Mouse (Mus musculus): ENCODE data around the gene Dbt. TPM values are rescaled to one million over a fixed set of nuclear protein-coding genes. Genes with fewer than 3 reads are reported as not detected.
A peak's percentile ranks its signal among the peaks of the same experiment; 100 is the strongest.

The Dbt gene
- polyA plus RNA-seq, 1 experiment: 2.3 TPM

DNA sequence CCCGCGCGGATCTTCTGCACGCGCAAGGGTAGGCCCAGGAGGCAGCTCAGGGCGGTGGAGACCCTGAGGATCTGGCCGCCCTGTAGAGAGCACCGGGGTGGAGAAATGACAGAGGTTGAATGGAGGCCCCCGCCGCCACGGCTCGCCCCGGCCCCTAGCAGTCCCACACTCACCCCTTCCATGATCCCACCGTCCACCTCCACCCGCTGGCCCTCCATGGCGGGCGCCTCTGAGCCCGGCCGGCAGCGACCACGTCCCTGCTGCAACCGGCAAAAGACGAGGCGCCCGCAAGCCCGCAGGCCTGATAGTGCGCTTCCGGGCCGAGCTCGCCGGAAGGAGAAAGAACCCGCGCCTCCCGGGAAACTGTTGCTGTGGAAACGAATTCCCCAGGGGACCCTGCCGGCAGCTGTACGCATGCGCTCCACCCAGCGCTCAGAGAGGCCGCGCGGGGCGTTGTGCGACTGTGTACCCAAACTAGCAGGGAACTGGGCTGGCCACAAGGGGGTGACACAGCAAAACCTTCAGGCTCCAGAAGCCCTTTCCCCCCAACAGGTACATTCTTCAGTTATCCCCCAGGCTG lies 5.0 kb upstream of the Dbt start, which contains the start of gene Rtca:
Gene Rtca (minus strand): TSS at position 437 of the 580 bp plus-strand sequence.
- Histone ChIP-seq H3K4me1 (ENCODE audit: control insufficient read depth, insufficient read depth, insufficient read length) (no peaks in the 10 kb centered on the region; the same call in 1 of the 2 replicates), H3K36me3 (ENCODE audit: control insufficient read depth, insufficient read depth, low read length) (peaks cover 7% of the 10 kb centered on the region), H3K27ac (ENCODE audit: insufficient read depth, low read length) (peak within 1 kb of the TSS; percentile 10; the same call in 1 of the 2 replicates), H3K27me3 (ENCODE audit: control insufficient read depth, insufficient read depth, low read length) (no peaks in the 10 kb centered on the region), H3K4me3 (ENCODE audit: extremely low read depth, insufficient read depth, insufficient read length) (peak within 1 kb of the TSS; percentile 83)
- WGBS: under 1% methylated on average over 41 of the region's 44 CpGs
- no peak; the same call in 1 of the 2 replicates for TF ChIP-seq POLR2A (IDR thresholded peaks at IDR 0.05; ENCODE audit: low read depth, low read length)
- TF ChIP-seq CTCF (IDR thresholded peaks at IDR 0.05; ENCODE audit: extremely low read depth, insufficient read depth, insufficient read length, insufficient replicate concordance): peak; percentile 76; the same call in 1 of the 2 replicates
- peak; percentile 91 to 98 for DNase-seq (ENCODE audit: low read depth in 1 of 2, low spot score in 2 of 2)

DNA sequence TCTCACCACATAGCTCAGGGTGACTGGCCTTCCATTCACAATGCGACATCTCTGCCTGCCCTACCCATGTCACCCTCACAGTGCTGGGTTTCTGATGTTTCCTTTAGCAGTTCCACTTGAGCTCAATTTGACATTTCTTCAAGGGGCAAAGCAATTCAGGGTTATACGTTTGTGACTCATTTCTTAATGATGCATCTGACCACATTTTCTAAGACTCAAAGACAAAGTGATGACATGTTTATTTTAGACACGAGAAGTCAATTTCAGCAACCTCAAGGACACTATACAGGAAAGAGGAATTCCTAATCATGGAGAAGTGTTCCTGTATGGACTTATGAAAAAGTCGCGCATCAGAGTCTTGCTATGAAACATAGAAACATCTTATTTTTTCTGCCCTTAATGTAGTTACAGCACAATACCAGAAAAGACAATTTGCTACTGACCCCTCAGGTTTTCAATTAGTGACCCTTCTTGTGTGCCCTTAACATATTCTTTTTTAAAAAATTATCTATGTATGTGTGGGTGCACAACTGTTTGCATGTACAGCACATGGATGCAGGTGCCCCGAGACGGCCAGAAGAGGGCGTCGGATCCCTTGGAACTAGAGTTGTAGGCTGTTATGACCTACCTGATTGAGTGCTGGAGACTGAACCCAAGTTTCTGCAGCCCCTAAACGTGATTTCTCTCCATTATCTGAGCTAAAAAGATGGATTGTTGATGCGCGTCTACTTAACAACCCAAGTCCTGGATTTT lies 543 bp upstream of the Dbt start:
- TF ChIP-seq CTCF (IDR thresholded peaks at IDR 0.05; ENCODE audit: extremely low read depth, insufficient read depth, insufficient read length, insufficient replicate concordance): no peak; the same call in 1 of the 2 replicates
- no peak for TF ChIP-seq POLR2A (IDR thresholded peaks at IDR 0.05; ENCODE audit: low read depth, low read length)
- Histone ChIP-seq H3K27ac (ENCODE audit: insufficient read depth, low read length) (no peak overlapping the region), H3K4me1 (ENCODE audit: control insufficient read depth, insufficient read depth, insufficient read length) (peaks cover 2% of the 10 kb centered on the region; the same call in 1 of the 2 replicates), H3K36me3 (ENCODE audit: control insufficient read depth, insufficient read depth, low read length) (no peaks in the 10 kb centered on the region), H3K27me3 (ENCODE audit: control insufficient read depth, insufficient read depth, low read length) (no peaks in the 10 kb centered on the region), H3K4me3 (ENCODE audit: extremely low read depth, insufficient read depth, insufficient read length) (peak overlapping the region; percentile 78)
- WGBS: 47% methylated on average over 12 of the region's 12 CpGs
- peak; percentile 26 to 36 for DNase-seq (ENCODE audit: low read depth in 1 of 2, low spot score in 2 of 2)

DNA sequence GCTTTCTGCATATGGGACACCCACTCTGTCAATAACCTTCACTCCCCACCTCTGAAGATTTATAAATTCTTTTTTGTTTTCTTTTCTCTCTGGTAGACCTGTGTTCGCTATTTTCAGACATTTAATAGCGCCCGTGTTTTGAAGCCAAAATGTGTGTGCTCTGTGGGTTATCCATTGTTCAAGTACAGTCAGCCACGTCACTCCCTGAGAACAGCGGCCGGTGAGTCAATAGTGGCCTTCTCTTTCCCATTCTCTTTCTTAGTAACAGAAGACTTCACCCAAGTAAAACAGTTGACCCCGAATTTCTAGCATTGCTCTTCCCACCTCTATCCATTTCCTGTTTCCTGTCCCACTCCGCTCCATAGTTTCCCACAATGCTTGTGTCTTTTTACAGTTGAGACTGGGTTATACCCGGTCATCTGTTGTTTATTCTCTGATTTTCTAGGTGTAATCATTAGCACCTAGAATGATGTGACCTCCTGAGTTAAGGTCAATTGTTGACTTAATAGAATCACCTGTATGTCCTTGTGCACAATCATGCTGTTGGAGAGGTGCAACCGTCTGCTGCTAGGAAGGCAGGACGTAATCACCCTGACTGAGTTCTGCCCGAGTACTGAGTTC lies 7.4 kb downstream of the Dbt start:
- TF ChIP-seq CTCF (IDR thresholded peaks at IDR 0.05; ENCODE audit: extremely low read depth, insufficient read depth, insufficient read length, insufficient replicate concordance) (no peak), POLR2A (IDR thresholded peaks at IDR 0.05; ENCODE audit: low read depth, low read length) (no peak)
- no peaks in the 10 kb centered on the region for H3K27me3 ChIP-seq (ENCODE audit: control insufficient read depth, insufficient read depth, low read length)
- H3K4me1 ChIP-seq (ENCODE audit: control insufficient read depth, insufficient read depth, insufficient read length): no peaks in the 10 kb centered on the region
- 88% methylated on average over 12 of the region's 12 CpGs for WGBS
- DNase-seq (ENCODE audit: low read depth in 1 of 2, low spot score in 2 of 2): no peak
- H3K4me3 ChIP-seq (ENCODE audit: extremely low read depth, insufficient read depth, insufficient read length): no peak overlapping the region
- peaks cover 2% of the 10 kb centered on the region; the same call in 1 of the 2 replicates for H3K36me3 ChIP-seq (ENCODE audit: control insufficient read depth, insufficient read depth, low read length)
- H3K27ac ChIP-seq (ENCODE audit: insufficient read depth, low read length): no peak overlapping the region

DNA sequence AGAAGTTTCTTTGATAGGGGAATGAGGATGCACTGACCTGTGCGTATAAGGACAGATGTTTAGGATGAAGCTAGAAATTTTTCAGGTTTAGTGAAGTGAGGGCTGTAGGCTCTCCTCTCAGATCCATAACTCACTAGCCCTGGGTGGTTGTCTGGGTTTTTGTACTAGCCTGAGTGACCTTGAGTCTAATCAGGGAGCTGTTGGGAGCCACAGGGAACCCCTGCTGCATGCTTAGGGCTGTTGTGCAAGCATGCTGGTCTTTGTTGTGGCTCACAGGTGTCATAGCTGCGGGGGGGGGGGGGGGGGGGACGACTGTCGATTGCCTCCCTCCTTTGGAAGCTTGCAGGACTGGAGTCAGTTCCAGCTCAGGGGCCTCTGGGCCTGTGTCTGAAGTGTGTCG lies 16.9 kb downstream of the Dbt start:
- TF ChIP-seq CTCF (IDR thresholded peaks at IDR 0.05; ENCODE audit: extremely low read depth, insufficient read depth, insufficient read length, insufficient replicate concordance): no peak
- no peak for TF ChIP-seq POLR2A (IDR thresholded peaks at IDR 0.05; ENCODE audit: low read depth, low read length)

DNA sequence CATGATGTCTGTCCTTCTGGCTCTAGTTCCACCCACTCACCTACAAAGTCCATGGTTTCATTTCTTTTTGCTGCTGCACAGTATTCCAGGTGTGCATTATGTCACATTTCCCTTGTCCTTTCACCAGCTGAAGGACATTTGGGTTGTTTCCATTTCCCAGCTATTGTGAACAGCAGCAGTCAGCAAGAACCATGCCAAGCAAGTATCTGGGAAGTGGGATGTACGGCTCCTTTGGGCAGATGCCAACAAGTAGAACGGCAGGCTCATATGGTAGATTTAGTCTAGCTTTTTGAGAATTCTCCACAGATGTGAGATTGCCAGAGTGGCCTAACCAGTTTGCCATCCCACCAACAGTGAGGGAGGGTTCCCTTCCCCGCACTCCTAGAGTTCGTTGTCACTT lies 18.0 kb downstream of the Dbt start:
- WGBS: 94% methylated on average over 4 of the region's 4 CpGs

More for the DNA sequence above, 16.9 kb downstream of the Dbt start:
- no peaks in the 10 kb centered on the region for H3K4me1 ChIP-seq (ENCODE audit: control insufficient read depth, insufficient read depth, insufficient read length)
- no peak for DNase-seq (ENCODE audit: low read depth in 1 of 2, low spot score in 2 of 2)
- H3K27me3 ChIP-seq (ENCODE audit: control insufficient read depth, insufficient read depth, low read length): no peaks in the 10 kb centered on the region
- peaks cover 7% of the 10 kb centered on the region for H3K36me3 ChIP-seq (ENCODE audit: control insufficient read depth, insufficient read depth, low read length)
- no peak overlapping the region for H3K27ac ChIP-seq (ENCODE audit: insufficient read depth, low read length)
- H3K4me3 ChIP-seq (ENCODE audit: extremely low read depth, insufficient read depth, insufficient read length): no peak overlapping the region
- 63% methylated on average over 4 of the region's 5 CpGs for WGBS

DNA sequence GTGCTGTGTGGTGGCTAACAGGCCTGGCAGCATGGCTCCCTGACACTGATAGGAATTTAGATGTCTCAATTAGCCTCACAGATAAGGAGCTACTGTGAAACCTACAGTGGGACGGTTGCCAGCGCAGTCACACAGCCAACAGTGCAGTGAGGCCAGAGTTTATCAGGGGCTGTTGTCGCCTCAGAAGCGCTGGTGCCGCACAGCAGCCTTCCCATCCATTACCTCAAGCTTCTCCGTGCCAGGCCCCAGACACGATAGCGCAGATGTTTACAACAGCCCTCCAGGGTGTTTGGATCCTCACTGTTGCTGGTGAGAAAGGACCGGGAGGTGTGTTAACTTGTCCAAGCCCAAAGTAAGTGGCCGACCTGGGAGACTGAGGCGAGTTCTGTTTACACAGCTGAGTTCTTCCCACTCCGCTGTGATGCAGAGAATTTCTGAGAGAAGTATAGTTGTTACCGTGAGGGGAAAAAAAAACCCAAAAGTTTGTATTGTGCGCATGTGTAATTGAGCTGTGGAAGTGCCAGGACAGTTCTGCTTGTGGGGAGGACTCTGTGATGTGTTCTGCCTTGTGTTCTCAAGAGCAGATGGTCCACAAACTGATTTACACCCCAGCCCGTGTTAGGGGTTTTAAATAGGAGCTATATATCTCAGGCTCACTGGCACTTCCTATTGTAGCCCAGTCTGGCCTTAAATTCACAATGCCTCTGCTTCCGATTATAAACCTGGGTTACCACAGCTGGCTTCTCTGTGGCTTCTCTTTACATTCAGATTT lies 23.7 kb downstream of the Dbt start:
- TF ChIP-seq POLR2A (IDR thresholded peaks at IDR 0.05; ENCODE audit: low read depth, low read length): no peak
- TF ChIP-seq CTCF (IDR thresholded peaks at IDR 0.05; ENCODE audit: extremely low read depth, insufficient read depth, insufficient read length, insufficient replicate concordance): no peak
- 71% methylated on average over 16 of the region's 16 CpGs for WGBS
- H3K4me3 ChIP-seq (ENCODE audit: extremely low read depth, insufficient read depth, insufficient read length): no peak overlapping the region
- H3K36me3 ChIP-seq (ENCODE audit: control insufficient read depth, insufficient read depth, low read length): peaks cover 27% of the 10 kb centered on the region
- no peaks in the 10 kb centered on the region for H3K27me3 ChIP-seq (ENCODE audit: control insufficient read depth, insufficient read depth, low read length)
- no peak overlapping the region for H3K27ac ChIP-seq (ENCODE audit: insufficient read depth, low read length)
- no peak for DNase-seq (ENCODE audit: low read depth in 1 of 2, low spot score in 2 of 2)
- no peaks in the 10 kb centered on the region for H3K4me1 ChIP-seq (ENCODE audit: control insufficient read depth, insufficient read depth, insufficient read length)

More for the DNA sequence above, 18.0 kb downstream of the Dbt start:
- no peak for DNase-seq (ENCODE audit: low read depth in 1 of 2, low spot score in 2 of 2)
- Histone ChIP-seq H3K4me1 (ENCODE audit: control insufficient read depth, insufficient read depth, insufficient read length) (no peaks in the 10 kb centered on the region), H3K36me3 (ENCODE audit: control insufficient read depth, insufficient read depth, low read length) (peaks cover 11% of the 10 kb centered on the region), H3K27ac (ENCODE audit: insufficient read depth, low read length) (no peak overlapping the region), H3K27me3 (ENCODE audit: control insufficient read depth, insufficient read depth, low read length) (no peaks in the 10 kb centered on the region), H3K4me3 (ENCODE audit: extremely low read depth, insufficient read depth, insufficient read length) (no peak overlapping the region)
- TF ChIP-seq CTCF (IDR thresholded peaks at IDR 0.05; ENCODE audit: extremely low read depth, insufficient read depth, insufficient read length, insufficient replicate concordance) (no peak), POLR2A (IDR thresholded peaks at IDR 0.05; ENCODE audit: low read depth, low read length) (no peak)
